Mouse (Mus musculus) brain, embryonic 14.5 days (tissue): ENCODE results near the gene Slco1c1.

Experiments used
- CTCF ChIP-seq: fragments of 200-500 bp; IDR thresholded peaks from 2 replicates; pipeline ENCODE4 v1.5.1; 2012; ENCODE audit warnings: inconsistent platforms, mild to moderate bottlenecking, moderate library complexity, borderline replicate concordance; ENCODE audit not compliant: insufficient read depth, insufficient read length; ENCODE audit errors: extremely low read depth
- POLR2A ChIP-seq: fragments of 200-500 bp; IDR thresholded peaks from 2 replicates; pipeline ENCODE4 v1.6.1; 2012; ENCODE audit warnings: mild to moderate bottlenecking, inconsistent platforms, borderline replicate concordance; ENCODE audit not compliant: poor library complexity, insufficient read depth, insufficient read length, severe bottlenecking; ENCODE audit errors: extremely low read depth

- TF ChIP-seq CTCF: no peak
- TF ChIP-seq POLR2A: no peak
Measured at GRCm38 (mm10) chr6:141584791-141585403, 60.7 kb downstream of the Slco1c1 start.
